Mouse (Mus musculus) lung, adult 2 months (tissue): ENCODE data around the gene Ccl5. TPM values are rescaled to one million over a fixed set of nuclear protein-coding genes. Genes with fewer than 3 reads are reported as not detected.

Source experiments
- DNase-seq: peaks from one replicate; pipeline ENCODE4 v3.0.0; 2022
- H3K4me1 ChIP-seq: fragments of 200-500 bp; 2 replicates; pipeline ENCODE4 v1.6.1; 2011; ENCODE audit warnings: low read length; ENCODE audit not compliant: control insufficient read depth, insufficient read depth
- H3K4me3 ChIP-seq: fragments of 200-500 bp; replicated peaks from 2 replicates; pipeline ENCODE3; 2011; ENCODE audit warnings: low read depth, mild to moderate bottlenecking, control low read depth, low read length; ENCODE audit errors: extremely low read depth
- CTCF ChIP-seq: fragments of 200-500 bp; IDR thresholded peaks from 2 replicates; pipeline ENCODE4 v1.5.1; 2011; ENCODE audit warnings: mild to moderate bottlenecking, low read length, control low read depth; ENCODE audit not compliant: insufficient read depth
- POLR2A ChIP-seq: fragments of 200-500 bp; IDR thresholded peaks from 2 replicates; pipeline ENCODE4 v1.6.1; 2011; ENCODE audit warnings: low read depth, mild to moderate bottlenecking, control low read depth, low read length, borderline replicate concordance; ENCODE audit errors: extremely low read depth
- WGBS: fragments of 180-500 bp; shearing (Covaris S2); methylation state at CpG from one replicate; pipeline ENCODE4 v1.1.7; 2018; 5-methylcytosine and 5-hydroxymethylcytosine counted together
- polyA plus RNA-seq: library from polyadenylated mRNA; depleted of rRNA; stranded (reverse); fragments of >200 nt; gene quantifications from 2 replicates; pipeline ENCODE4 v1.2.3, GENCODE M21; 2012; rRNA removed

Gene Ccl5
- polyA plus RNA-seq, 1 experiment, result 70.3 TPM

GRCm38 (mm10) chr11:83509521-83509920 lies 20.8 kb downstream of the Ccl5 start:
- H3K4me3 ChIP-seq, result no peak overlapping the region
- TF ChIP-seq POLR2A (no peak), CTCF (no peak)
- H3K4me1 ChIP-seq, result no peaks in the 10 kb centered on the region
- DNase-seq, result no peak

- Histone ChIP-seq H3K4me3 (no peak overlapping the region), H3K4me1 (no peaks in the 10 kb centered on the region)
- no peak for DNase-seq
- WGBS, result 97% methylated on average over 5 of the region's 5 CpGs
- TF ChIP-seq CTCF, result no peak
- no peak for TF ChIP-seq POLR2A
Measured at GRCm38 (mm10) chr11:83504308-83504707, 26.0 kb downstream of the Ccl5 start.

- DNase-seq, result no peak
- no peak for TF ChIP-seq CTCF
- TF ChIP-seq POLR2A, result no peak
- H3K4me3 ChIP-seq, result no peak overlapping the region
- 84% methylated on average over 2 of the region's 2 CpGs for WGBS
- H3K4me1 ChIP-seq, result no peaks in the 10 kb centered on the region
Measured at GRCm38 (mm10) chr11:83495571-83495970, 34.7 kb downstream of the Ccl5 start.

GRCm38 (mm10) chr11:83491488-83491887 lies 38.8 kb downstream of the Ccl5 start:
- no peak for DNase-seq
- no peak for TF ChIP-seq POLR2A
- TF ChIP-seq CTCF, result no peak
- H3K4me3 ChIP-seq, result no peak overlapping the region
- no peaks in the 10 kb centered on the region for H3K4me1 ChIP-seq
- 74% methylated on average over 4 of the region's 4 CpGs for WGBS

Other genes starting within 250 kb of the Ccl5 start
- gene Slfn14, start 243.8 kb downstream of the Ccl5 start, polyA plus RNA-seq, result 0.02 and 0.17 TPM in 2 replicates
- gene Ap2b1, start 231.5 kb downstream of the Ccl5 start, polyA plus RNA-seq, result 31.4 and 43.9 TPM in 2 replicates
- 6.5 and 6.7 TPM in 2 replicates for gene Pex12, start 227.9 kb downstream of the Ccl5 start, polyA plus RNA-seq
- 1.9 and 2.4 TPM in 2 replicates for gene Rasl10b, start 121.4 kb downstream of the Ccl5 start, polyA plus RNA-seq
- 2.8 TPM in 2 replicates for gene Gas2l2, start 101.1 kb downstream of the Ccl5 start, polyA plus RNA-seq
- gene 1700020L24Rik, start 92.8 kb downstream of the Ccl5 start, polyA plus RNA-seq, result 0.54 TPM in 1 of 2 replicates, not detected in the other
- 20.1 and 33.3 TPM in 2 replicates for gene Mmp28, start 67.4 kb downstream of the Ccl5 start, polyA plus RNA-seq
- gene Taf15, start 57.4 kb downstream of the Ccl5 start, polyA plus RNA-seq, result 8.5 and 10.7 TPM in 2 replicates
- gene Heatr9, start 8.3 kb downstream of the Ccl5 start, polyA plus RNA-seq, result 0.06 TPM in 1 of 2 replicates, not detected in the other
- gene Ccl9, start 48.1 kb upstream of the Ccl5 start, polyA plus RNA-seq, result 3.6 and 8.0 TPM in 2 replicates
- gene Ccl6, start 62.6 kb upstream of the Ccl5 start, polyA plus RNA-seq, result 64.7 and 98.8 TPM in 2 replicates
- gene Rpl9-ps1, start 115.1 kb upstream of the Ccl5 start, polyA plus RNA-seq, result not detected in 2 replicates
- 4.3 and 5.7 TPM in 2 replicates for gene Ccl3, start 118.8 kb upstream of the Ccl5 start, polyA plus RNA-seq
- 2.6 and 3.2 TPM in 2 replicates for gene Ccl4, start 132.1 kb upstream of the Ccl5 start, polyA plus RNA-seq
- 5.2 and 6.0 TPM in 2 replicates for gene Wfdc17, start 173.5 kb upstream of the Ccl5 start, polyA plus RNA-seq
- gene Wfdc18, start 178.5 kb upstream of the Ccl5 start, polyA plus RNA-seq, result not detected in 2 replicates
- 16.9 and 29.8 TPM in 2 replicates for gene Wfdc21, start 216.4 kb upstream of the Ccl5 start, polyA plus RNA-seq
- gene Heatr6, start 223.2 kb upstream of the Ccl5 start, polyA plus RNA-seq, result 15.8 and 16.8 TPM in 2 replicates